Mouse (Mus musculus): ENCODE measurements at regions not wholly inside any gene's neighbourhood (a gene's known extent, or its start where the extent isn't known, plus 50 kb on each side); places are given as distances from the start of the nearest gene placed in this dataset.

DNA sequence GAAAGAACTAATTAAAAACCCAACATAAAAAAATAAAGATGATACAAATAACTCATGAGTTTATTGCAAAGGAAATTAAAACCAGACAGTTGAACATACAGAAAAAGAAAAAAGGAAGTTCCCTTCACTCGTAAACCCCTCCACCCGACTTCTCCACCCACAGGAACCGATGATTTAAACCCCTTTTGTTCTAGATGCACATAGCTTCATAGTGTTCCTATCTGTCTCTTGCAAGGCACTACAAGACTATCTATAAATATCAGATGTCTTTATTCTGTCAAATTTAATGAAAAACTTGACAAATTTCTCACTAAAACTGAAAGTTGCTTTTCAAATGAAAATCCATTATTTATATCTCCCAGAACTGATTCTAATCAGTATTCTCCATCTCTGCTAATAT is 100.2 kb downstream of the Kctd12 start:
- no peak for DNase-seq (ENCODE audit: low read depth)

- no peak for DNase-seq (ENCODE audit: low read depth)
Observed at GRCm38 (mm10) chr14:102880658-102881083, 101.8 kb downstream of the Kctd12 start.

GRCm38 (mm10) chr14:102878572-102878971 is 103.9 kb downstream of the Kctd12 start:
- no peak for DNase-seq (ENCODE audit: low read depth)

DNA sequence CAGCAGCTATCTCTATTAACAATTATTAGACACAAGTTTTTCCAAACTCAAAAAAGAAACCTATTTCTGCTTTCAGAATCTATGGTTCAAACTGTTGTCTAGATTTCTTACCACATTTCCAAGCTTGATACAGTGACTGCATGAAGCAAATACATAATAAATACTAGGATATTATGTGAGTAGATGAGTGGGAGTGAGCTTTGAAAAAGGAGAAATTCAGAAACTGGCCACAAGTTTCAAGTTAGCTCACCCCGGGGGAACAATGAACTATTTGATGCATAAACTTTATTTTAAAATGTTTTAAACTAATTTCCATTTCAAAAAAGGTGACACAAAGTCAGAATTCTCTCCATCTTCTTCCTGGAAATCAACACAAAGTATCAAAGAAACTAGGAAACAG is 114.3 kb downstream of the Kctd12 start:
- DNase-seq (ENCODE audit: low read depth) = no peak

- DNase-seq (ENCODE audit: low read depth) = no peak
Observed at GRCm38 (mm10) chr14:102867697-102868096, 114.7 kb downstream of the Kctd12 start.

DNA sequence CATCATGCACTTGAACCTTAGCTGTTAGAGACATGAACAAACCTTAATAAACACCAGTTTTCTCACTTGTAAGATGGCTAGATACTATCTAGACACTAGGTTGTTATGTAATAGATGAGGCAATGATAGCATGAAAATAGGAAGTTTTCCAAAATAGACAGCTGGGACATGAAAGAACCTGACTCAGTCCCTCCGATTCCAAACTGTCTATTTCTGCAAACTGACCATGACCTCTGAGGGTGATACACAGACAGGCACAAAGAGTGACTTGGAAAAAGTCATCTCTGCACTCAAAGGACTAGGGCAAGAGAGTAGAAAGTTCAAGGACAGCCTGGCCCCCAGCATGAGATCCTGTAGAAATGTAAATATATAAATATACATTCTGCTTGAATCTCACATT is 115.9 kb downstream of the Kctd12 start:
- no peak for DNase-seq (ENCODE audit: low read depth)

DNA sequence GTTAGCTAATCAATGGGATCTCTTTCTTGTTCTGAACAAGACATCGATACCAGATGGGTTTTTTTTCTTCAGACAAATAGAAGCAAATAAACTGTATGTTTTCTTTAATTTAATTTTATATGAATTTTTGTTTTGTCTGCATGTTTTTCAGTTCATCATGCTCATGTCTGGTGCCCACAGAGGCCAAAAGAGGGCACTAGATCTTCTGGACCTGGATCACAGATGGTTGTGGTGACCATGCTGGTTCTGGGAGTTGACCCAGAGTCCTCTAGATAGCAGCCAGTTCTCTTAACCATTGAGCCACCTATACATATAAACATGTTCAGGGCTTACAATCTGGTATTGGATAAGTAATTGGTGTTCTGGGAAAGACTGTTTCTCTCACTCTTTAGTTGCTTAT is 120.7 kb downstream of the Kctd12 start:
- DNase-seq (ENCODE audit: low read depth) = no peak

DNA sequence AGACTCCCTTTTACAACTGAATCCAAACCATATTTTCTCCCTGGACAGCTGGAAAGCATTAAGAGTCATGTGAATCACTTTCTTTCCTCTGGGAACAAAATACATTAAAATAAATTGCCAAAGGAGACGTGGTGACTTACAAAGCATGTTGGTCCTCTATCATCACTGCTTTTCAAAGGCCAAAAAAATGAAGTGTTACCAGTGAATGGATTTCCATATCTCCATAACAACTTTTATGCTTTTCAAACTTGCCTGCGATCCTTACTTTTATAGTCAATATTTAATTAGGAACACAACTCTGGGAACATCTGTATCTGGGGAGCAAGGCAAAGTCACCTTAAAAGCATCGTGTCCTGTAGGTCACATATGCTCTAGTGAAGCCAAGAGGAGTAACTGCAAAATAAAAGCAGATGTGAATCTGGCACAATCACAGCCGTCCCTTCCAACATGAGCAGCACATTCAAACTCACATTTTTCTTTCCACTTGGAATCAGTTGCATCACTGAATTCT is 123.0 kb downstream of the Kctd12 start:
- peak; percentile 58 for DNase-seq (ENCODE audit: low read depth)

GRCm38 (mm10) chr14:102855264-102855840 is 127.1 kb downstream of the Kctd12 start:
- DNase-seq (ENCODE audit: low read depth) = no peak

DNA sequence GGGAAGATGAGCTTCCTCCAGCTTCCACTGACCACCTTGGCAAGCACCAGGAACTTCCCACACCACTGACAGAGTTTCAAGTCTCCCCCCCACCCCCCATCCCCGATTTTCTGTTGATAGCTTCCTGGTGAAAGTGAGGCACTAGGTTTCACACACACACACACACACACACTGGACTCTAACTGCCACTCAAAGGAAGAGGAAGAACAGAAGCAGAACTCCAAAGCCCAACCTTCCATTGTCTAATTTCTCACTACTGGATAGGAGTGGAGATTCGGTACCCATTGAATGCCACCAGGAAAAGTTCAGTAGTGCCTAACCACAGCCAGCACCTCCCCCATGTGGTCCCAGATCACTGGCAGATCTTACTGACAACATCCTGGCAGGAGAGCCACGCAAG is 138.7 kb downstream of the Kctd12 start:
- DNase-seq (ENCODE audit: low read depth) = no peak

GRCm38 (mm10) chr14:102837602-102838001 is 144.8 kb downstream of the Kctd12 start:
- no peak for DNase-seq (ENCODE audit: low read depth)

- no peak for DNase-seq (ENCODE audit: low read depth)
Observed at GRCm38 (mm10) chr14:102835118-102835769, 147.2 kb downstream of the Kctd12 start.

DNA sequence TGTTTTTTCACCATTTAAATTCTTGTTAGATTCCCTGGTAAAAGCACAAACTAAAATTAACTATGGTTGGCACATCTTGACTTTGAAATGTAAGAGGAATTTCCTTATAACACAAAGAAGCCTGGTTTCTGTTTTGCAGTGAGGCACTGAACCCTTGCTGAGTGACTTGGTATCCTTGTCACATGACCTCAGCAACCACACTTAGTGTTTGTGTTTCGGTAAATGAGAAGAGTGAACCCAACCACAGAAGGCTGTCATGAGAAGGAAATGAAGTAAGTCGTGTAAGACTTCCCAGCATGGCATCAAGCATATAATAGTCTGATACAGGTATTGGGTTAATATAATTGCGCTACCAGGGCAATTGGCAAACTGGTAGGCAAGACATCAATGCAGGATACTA is 154.0 kb downstream of the Kctd12 start:
- DNase-seq (ENCODE audit: low read depth) = no peak

DNA sequence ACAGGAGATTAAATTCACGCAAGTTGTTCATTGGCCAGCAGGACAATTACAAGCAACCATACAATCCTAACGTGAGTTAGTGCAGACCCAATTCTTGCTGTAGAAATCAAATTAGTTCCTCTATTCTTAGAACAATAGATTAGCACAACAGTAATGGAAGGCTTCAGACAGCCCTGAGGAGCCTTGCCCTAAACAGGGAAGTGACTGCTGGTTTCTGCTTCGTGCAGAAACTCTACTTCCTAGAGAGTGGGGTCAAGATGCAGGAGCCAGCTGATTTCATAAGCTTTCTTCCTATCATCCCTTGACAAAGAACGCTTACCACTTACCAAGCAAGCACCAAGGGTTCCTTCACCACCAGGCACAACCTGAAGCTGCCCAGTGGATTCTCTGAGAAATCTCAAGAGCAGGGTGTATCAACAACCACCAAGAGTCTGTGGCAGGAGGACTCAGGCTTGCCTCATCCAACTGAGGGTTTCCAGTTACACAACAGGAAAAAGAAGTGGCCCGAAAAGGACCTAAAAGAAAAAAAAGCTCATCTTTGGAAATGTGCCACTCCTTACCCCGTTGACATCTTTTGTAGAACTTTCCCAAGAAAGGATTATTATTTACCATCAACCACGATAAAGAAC is 154.6 kb downstream of the Kctd12 start:
- no peak for DNase-seq (ENCODE audit: low read depth)

- DNase-seq (ENCODE audit: low read depth) = no peak
Observed at GRCm38 (mm10) chr14:102825525-102825924, 156.9 kb downstream of the Kctd12 start.

GRCm38 (mm10) chr14:102820663-102821062 is 161.8 kb downstream of the Kctd12 start:
- DNase-seq (ENCODE audit: low read depth) = no peak

DNA sequence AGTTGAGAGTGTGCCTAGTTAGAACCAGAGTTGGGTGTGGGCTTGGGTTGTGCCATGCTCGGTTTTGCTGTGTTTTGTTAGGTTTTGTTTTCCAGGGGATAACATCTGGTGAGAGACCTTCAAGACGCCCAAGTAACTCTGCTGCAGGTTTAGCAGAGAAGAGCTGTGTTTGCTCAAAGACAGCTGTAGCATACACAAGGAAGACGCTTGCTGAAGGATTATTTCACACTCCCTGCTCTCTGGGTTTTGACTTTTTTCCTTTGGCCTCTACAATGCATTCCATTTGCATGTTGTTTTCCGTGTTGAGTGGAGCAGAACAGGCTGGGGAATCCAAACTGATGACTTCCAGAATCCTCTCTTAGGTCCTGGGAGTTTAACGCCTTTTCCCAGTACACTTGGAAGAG is 170.8 kb downstream of the Kctd12 start:
- no peak for DNase-seq (ENCODE audit: low read depth)

DNA sequence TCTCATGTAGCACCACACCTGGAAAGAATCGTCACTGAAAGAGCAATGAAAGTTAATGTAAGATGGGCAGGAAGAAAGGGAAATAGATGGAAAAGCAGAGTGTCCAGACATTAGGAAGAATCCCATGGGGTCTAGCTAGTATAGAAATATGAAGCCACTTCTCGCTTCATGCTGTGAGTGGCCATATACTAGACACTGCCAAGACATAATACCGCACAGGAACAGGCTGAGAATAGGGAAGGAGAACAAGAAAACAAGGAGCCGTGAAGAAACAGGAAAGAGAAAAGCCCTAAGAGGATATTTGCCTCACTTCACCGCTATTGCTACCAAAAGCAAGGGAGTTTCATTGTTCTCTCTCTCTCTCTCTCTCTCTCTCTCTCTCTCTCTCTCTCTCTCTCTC is 171.4 kb downstream of the Kctd12 start:
- no peak for DNase-seq (ENCODE audit: low read depth)

DNA sequence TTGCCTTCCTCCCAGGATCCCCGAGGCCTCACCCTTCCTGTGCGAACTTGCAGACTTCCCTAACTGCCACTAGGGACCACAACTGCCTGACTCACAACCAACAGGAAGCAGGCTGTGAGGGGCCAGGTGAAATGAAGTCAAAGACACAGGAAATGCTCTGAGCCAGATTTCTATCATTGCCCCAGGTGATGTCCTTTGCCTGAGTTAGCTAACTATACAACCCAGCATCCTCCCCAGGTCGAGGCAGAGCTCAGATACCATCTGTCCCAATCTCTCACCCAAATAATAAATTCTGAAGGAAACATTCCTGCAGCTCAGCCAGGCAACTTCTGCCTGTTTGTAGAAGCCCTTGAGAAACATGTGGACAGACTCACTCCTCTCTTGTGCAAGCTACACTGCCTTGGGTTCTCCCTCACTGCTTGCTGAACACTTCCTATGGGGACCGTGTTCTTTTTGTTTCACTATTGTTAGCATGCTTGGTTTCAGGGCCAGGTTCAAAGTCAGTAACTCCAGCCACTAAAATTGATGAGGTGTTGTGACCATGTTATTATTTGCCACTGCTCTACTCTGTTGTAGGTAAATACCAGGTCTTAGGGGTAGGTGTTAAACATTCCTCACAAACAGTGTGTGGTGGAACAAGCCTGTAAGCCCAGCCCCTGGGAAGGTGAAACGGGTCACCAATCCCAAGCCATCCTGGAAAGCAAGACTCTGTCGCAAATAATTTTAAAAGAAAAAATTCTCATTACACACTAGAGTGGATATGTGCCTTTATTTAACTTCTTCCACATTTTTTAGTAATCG is 172.1 kb downstream of the Kctd12 start:
- DNase-seq (ENCODE audit: low read depth) = no peak

- DNase-seq (ENCODE audit: low read depth) = no peak
Observed at GRCm38 (mm10) chr14:102805936-102806923, 176.2 kb downstream of the Kctd12 start.

DNA sequence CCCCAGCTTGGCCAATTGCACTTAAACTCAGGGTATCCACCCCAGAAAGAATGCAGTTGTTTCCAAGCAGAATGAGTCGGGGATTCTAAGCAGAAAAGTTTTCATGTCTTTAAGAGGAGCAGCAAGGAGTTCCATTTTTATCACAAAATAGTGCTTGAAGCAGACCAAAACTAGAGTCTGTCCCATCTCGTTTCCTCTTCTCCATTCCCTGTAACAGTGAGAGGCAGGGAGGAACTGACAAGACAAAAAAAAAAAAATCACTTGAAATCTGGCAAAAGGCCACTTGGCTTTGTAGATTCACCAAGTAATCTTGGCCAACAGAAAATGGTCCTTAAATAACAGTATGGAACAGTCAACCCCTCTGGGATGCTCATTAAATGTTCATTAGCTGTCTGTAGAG is 186.8 kb downstream of the Kctd12 start:
- no peak for DNase-seq (ENCODE audit: low read depth)

All from fibroblast of lung, adult 2 months (primary cell).